In genomic region chr2:138034123-138034736, GRCm38 (mm10) we compare ENCODE assay signal across 12 mouse cellular contexts.
DNase-seq lines count a peak whose midpoint lies in the region; ATAC-seq and TF ChIP-seq lines count a peak whose summit lies in the region.
"Had no signal": no experiment of that assay in that cellular context is flagged by ENCODE, and none has a peak within 500 bp of the region (broad histone marks: within the 10 kb centered on the region; RNA-seq: fewer than 3 reads in every experiment).

No protein-coding gene starts in this region.

- no peak overlapping the region for H3K4me3 ChIP-seq in hindbrain, embryonic 12.5 days
- H3K4me3 ChIP-seq in hindbrain, embryonic 10.5 days: no peak overlapping the region
- peak overlapping the region; percentile 6 for H3K4me3 ChIP-seq in cortical plate, adult 2 months (ENCODE audit: insufficient read depth, low read length)
- H3K4me3 ChIP-seq in midbrain, embryonic 15.5 days: no peak overlapping the region
- H3K4me3 ChIP-seq: limb, embryonic 15.5 days; neural tube, embryonic 13.5 days had no signal

- H3K4me2 ChIP-seq in hindbrain, embryonic 12.5 days (replicated peaks): no peak overlapping the region
- H3K4me2 ChIP-seq in midbrain, embryonic 15.5 days: no peak overlapping the region
- H3K4me2 ChIP-seq: limb, embryonic 15.5 days; neural tube, embryonic 13.5 days had no signal

- peak overlapping the region; percentile 30; the same call in 1 of the 2 replicates for H3K27ac ChIP-seq in hindbrain, embryonic 12.5 days
- H3K27ac ChIP-seq in hindbrain, embryonic 10.5 days: no peak overlapping the region
- H3K27ac ChIP-seq in cortical plate, adult 2 months (ENCODE audit: insufficient read depth, low read length): no peak overlapping the region
- peak overlapping the region; percentile 48 for H3K27ac ChIP-seq in midbrain, embryonic 15.5 days
- H3K27ac ChIP-seq: macrophage; neural tube, embryonic 13.5 days had no signal

- TF ChIP-seq CTCF in brain, embryonic 14.5 days (IDR thresholded peaks at IDR 0.05; ENCODE audit: borderline replicate concordance, extremely low read depth, insufficient read depth, insufficient read length): no peak
- no peak for TF ChIP-seq CTCF in cortical plate, adult 2 months (IDR thresholded peaks at IDR 0.05; ENCODE audit: extremely low read depth, insufficient read depth, low read length)

- no peak for DNase-seq in hindbrain, embryonic 10.5 days (ENCODE audit: low spot score)
- peak; percentile 49 for DNase-seq in brain, embryonic 14.5 days (ENCODE audit: low read depth)
- DNase-seq in embryo, embryonic 10 days (ENCODE audit: low spot score): no peak
- DNase-seq in adrenal gland, postnatal 25 days: no peak
- DNase-seq: thymus, adult 18-20 months had no signal

- no peaks in the 10 kb centered on the region for H3K4me1 ChIP-seq in hindbrain, embryonic 12.5 days
- H3K4me1 ChIP-seq in hindbrain, embryonic 10.5 days (replicated peaks): no peaks in the 10 kb centered on the region
- no peaks in the 10 kb centered on the region; the same call in 1 of the 2 replicates for H3K4me1 ChIP-seq in cortical plate, adult 2 months (ENCODE audit: control insufficient read depth, insufficient read depth, low read length)
- 0 out of 2 replicates have a peak, but pooled peaks cover 5% of the 10 kb centered on the region for H3K4me1 ChIP-seq in midbrain, embryonic 15.5 days
- H3K4me1 ChIP-seq: limb, embryonic 15.5 days had no signal

- H3K36me3 ChIP-seq in hindbrain, embryonic 12.5 days: no peaks in the 10 kb centered on the region
- H3K36me3 ChIP-seq in hindbrain, embryonic 10.5 days: no peaks in the 10 kb centered on the region
- H3K36me3 ChIP-seq in midbrain, embryonic 15.5 days (replicated peaks): no peaks in the 10 kb centered on the region
- H3K36me3 ChIP-seq: limb, embryonic 15.5 days; neural tube, embryonic 13.5 days had no signal

- TF ChIP-seq POLR2A in brain, embryonic 14.5 days (IDR thresholded peaks at IDR 0.05; ENCODE audit: borderline replicate concordance, extremely low read depth, insufficient read depth, insufficient read length, poor library complexity, severe bottlenecking): no peak
- TF ChIP-seq POLR2A in cortical plate, adult 2 months (IDR thresholded peaks at IDR 0.05; ENCODE audit: extremely low read depth, insufficient read depth, low read length): no peak

- peak; percentile 48 for ATAC-seq in hindbrain, embryonic 12.5 days (ENCODE audit: low FRiP score)
- ATAC-seq in midbrain, embryonic 15.5 days (replicated peaks): peak; percentile 54; the same call in 1 of the 2 replicates
- ATAC-seq: inflammation-experienced regulatory T-cells, adult 6 months had no signal

- H3K27me3 ChIP-seq in hindbrain, embryonic 12.5 days: no peaks in the 10 kb centered on the region
- no peaks in the 10 kb centered on the region for H3K27me3 ChIP-seq in hindbrain, embryonic 10.5 days (ENCODE audit: insufficient read depth, poor library complexity, severe bottlenecking)
- H3K27me3 ChIP-seq in midbrain, embryonic 15.5 days (replicated peaks): no peaks in the 10 kb centered on the region
- H3K27me3 ChIP-seq: limb, embryonic 15.5 days; neural tube, embryonic 13.5 days had no signal

- H3K9ac ChIP-seq in hindbrain, embryonic 12.5 days: no peak overlapping the region
- H3K9ac ChIP-seq in midbrain, embryonic 15.5 days: no peak overlapping the region
- H3K9ac ChIP-seq: limb, embryonic 15.5 days; neural tube, embryonic 13.5 days had no signal

- no peaks in the 10 kb centered on the region for H3K9me3 ChIP-seq in hindbrain, embryonic 12.5 days (replicated peaks)
- no peaks in the 10 kb centered on the region for H3K9me3 ChIP-seq in hindbrain, embryonic 10.5 days
- no peaks in the 10 kb centered on the region for H3K9me3 ChIP-seq in midbrain, embryonic 15.5 days
- H3K9me3 ChIP-seq: limb, embryonic 15.5 days; neural tube, embryonic 13.5 days had no signal

- 84% methylated on average over 8 of the region's 8 CpGs for WGBS in hindbrain, embryonic 12.5 days
- 93% methylated on average over 8 of the region's 8 CpGs for WGBS in hindbrain, embryonic 10.5 days
- WGBS in midbrain, embryonic 15.5 days: 69% methylated on average over 8 of the region's 8 CpGs

Comparison
In these comparisons a context has a peak if more than half of its experiments do, and no peak if none do; other contexts are left out.
1. H3K27ac ChIP-seq: peak in hindbrain, embryonic 12.5 days (single experiment) and midbrain, embryonic 15.5 days (single experiment); none in hindbrain, embryonic 10.5 days (single experiment) and cortical plate, adult 2 months (single experiment).